Mouse (Mus musculus): ENCODE results near the gene Klc1. TPM values are rescaled to one million over a fixed set of nuclear protein-coding genes. Genes with fewer than 3 reads are reported as not detected.

Klc1 gene
- total RNA-seq (2023): 58.0 to 72.8 TPM (median 71.0 TPM) in 4 replicates

GRCm38 (mm10) chr12:111758381-111759175 is at the start of gene Klc1:
Gene Klc1 (plus strand): TSS chr12:111758849.

DNA sequence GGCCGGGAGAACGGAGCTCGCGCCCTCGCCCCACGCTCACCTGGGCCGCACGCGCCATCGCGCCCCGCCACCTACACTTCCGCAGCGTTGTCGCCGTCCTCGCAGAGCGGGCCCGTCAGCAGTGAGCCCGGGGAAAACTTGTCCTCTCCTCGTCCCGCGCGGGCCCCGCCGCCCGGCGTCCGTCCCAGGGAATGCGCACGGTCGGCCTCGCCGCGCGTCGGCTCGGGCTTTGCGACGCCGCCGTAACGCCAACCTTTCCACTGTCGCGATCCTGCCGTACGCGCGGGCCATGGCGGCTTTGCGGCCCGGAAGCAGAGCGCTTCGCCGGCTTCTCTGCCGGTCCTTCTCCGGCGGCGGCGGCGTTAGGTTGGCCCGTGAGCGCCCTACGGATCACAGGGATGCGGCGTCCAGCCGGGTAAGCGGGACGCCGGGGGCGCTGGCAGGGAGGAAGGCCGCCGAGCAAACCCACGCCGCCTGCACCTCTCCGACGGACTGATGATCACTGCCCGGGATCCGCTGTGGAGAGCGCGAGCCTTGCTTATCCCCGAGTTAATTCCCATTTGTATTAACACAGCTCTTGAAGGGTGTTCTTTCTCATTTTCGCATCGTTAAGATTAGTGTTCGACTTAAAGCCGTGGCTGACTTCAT is 45.5 kb upstream of the Klc1 start, which contains the start of the genes Bag5 and Apopt1:
Bag5 (minus strand) TSS at position 254 of the 648 bp plus-strand sequence.
Apopt1 (plus strand) TSS at position 258 of the 648 bp plus-strand sequence.

GRCm38 (mm10) chr12:111813766-111814617 is 55.3 kb downstream of the Klc1 start, which contains the start of the genes Xrcc3 and Zfyve21:
Gene Xrcc3 (minus strand): TSS chr12:111813873.
Gene Zfyve21 (plus strand): TSS chr12:111814170.

Other genes starting within 250 kb of the Klc1 start
- gene Eif5, start 220.8 kb upstream of the Klc1 start, total RNA-seq (2023): 1,164 to 1,231 TPM (median 1,180 TPM) in 4 replicates
- gene Mark3, start 184.3 kb upstream of the Klc1 start, total RNA-seq (2023): 77.7 to 92.2 TPM (median 85.0 TPM) in 4 replicates
- 0.78 to 4.1 TPM (median 3.1 TPM) in 4 replicates for gene Ckb, start 86.5 kb upstream of the Klc1 start, total RNA-seq (2023)
- gene Trmt61a, start 80.7 kb upstream of the Klc1 start, total RNA-seq (2023): 12.0 to 19.1 TPM (median 13.8 TPM) in 4 replicates
- 21.0 to 24.5 TPM (median 22.4 TPM) in 4 replicates for gene Bag5, start 45.6 kb upstream of the Klc1 start, total RNA-seq (2023)
- 21.7 to 26.3 TPM (median 24.4 TPM) in 4 replicates for gene Apopt1, start 45.6 kb upstream of the Klc1 start, total RNA-seq (2023)
- gene Xrcc3, start 55.0 kb downstream of the Klc1 start, total RNA-seq (2023): 1.4 to 2.7 TPM (median 1.9 TPM) in 4 replicates
- gene Zfyve21, start 55.3 kb downstream of the Klc1 start, total RNA-seq (2023): 1.6 to 3.3 TPM (median 1.8 TPM) in 4 replicates
- gene Ppp1r13b, start 149.3 kb downstream of the Klc1 start, total RNA-seq (2023): 45.6 to 48.6 TPM (median 47.1 TPM) in 4 replicates
- 140 to 195 TPM (median 189 TPM) in 4 replicates for gene Atp5mpl, start 208.1 kb downstream of the Klc1 start, total RNA-seq (2023)
- not detected in 4 replicates for gene Tdrd9, start 212.7 kb downstream of the Klc1 start, total RNA-seq (2023)
- gene Rd3l, start 222.5 kb downstream of the Klc1 start, total RNA-seq (2023): not detected in 4 replicates

Data from B cell, adult 62 days (primary cell).